Mouse (Mus musculus) granulocyte monocyte progenitor cell, adult 5-6 weeks (primary cell): ENCODE results near the gene Zfand5. TPM values are rescaled to one million over a fixed set of nuclear protein-coding genes. Genes with fewer than 3 reads are reported as not detected.

ENCODE experiments used
- ATAC-seq: replicated peaks from 2 replicates; pipeline ENCODE4 v1.8.0; 2016; ENCODE audit warnings: mild to moderate bottlenecking, moderate TSS enrichment, inconsistent platforms; ENCODE audit not compliant: poor library complexity, severe bottlenecking
- total RNA-seq, 2 experiments: library from RNA; stranded (forward) in 1 of 2; stranded (reverse) in 1 of 2; fragments of 200-712, 200-1000 nt in 1 of 2; fragments of >200 nt in 1 of 2; fragmentation: Nextera tagmentation in 1 of 2; gene quantifications; 2 replicates each; pipeline ENCODE4 v1.2.3; 2014 to 2017

The Zfand5 gene
- total RNA-seq, 2 experiments from 2014 or later = 67.5 to 89.0 TPM

- no peak for ATAC-seq
These were observed 53.3 kb downstream of the Zfand5 start for GRCm38 (mm10) chr19:21325333-21325732.

GRCm38 (mm10) chr19:21328951-21329350, 56.9 kb downstream of the Zfand5 start:
- no peak for ATAC-seq

GRCm38 (mm10) chr19:21329770-21330169, 57.7 kb downstream of the Zfand5 start:
- ATAC-seq = no peak

- no peak for ATAC-seq
These were observed 58.4 kb downstream of the Zfand5 start for GRCm38 (mm10) chr19:21330305-21331115.

- ATAC-seq = no peak
These were observed 59.6 kb downstream of the Zfand5 start for GRCm38 (mm10) chr19:21331621-21332155.

Other genes starting within 250 kb of the Zfand5 start
- 45.1 and 53.5 TPM in 2 replicates for gene Gda, start 201.2 kb downstream of the Zfand5 start, total RNA-seq (2014; fragmentation: Nextera tagmentation)
- gene Gda, start 201.2 kb downstream of the Zfand5 start, total RNA-seq (2017) = 98.2 and 116 TPM in 2 replicates